Mouse (Mus musculus) hindbrain, postnatal 0 days (tissue): ENCODE data around the gene Cabp4. TPM values are rescaled to one million over a fixed set of nuclear protein-coding genes. Genes with fewer than 3 reads are reported as not detected.

Source experiments
- ATAC-seq: fragments of 200-750 bp; cut with Nextera tagmentation; 2 replicates; pipeline ENCODE4 v1.8.0; 2017; ENCODE audit warnings: mild to moderate bottlenecking, moderate TSS enrichment, moderate library complexity
- DNase-seq: peaks from one replicate; pipeline ENCODE4 v3.0.0-alpha.2; 2015; ENCODE audit warnings: low spot score
- H3K27ac ChIP-seq: fragments of 300-500 bp; sonication (generic); 2 replicates; pipeline ENCODE4 v1.5.1; 2014; ENCODE audit warnings: mild to moderate bottlenecking
- H3K27me3 ChIP-seq: fragments of 300-500 bp; sonication (generic); 2 replicates; pipeline ENCODE4 v1.6.1; 2014; ENCODE audit warnings: low read length, mixed read lengths; ENCODE audit not compliant: insufficient read depth
- H3K36me3 ChIP-seq: fragments of 300-500 bp; sonication (generic); 2 replicates; pipeline ENCODE4 v1.6.1; 2014; ENCODE audit warnings: low read length, mixed read lengths; ENCODE audit not compliant: insufficient read depth
- H3K4me1 ChIP-seq: fragments of 300-500 bp; sonication (generic); 2 replicates; pipeline ENCODE4 v1.6.1; 2014; ENCODE audit warnings: antibody characterized with exemption, low read length, mixed read lengths; ENCODE audit not compliant: insufficient read depth
- H3K4me2 ChIP-seq: fragments of 300-500 bp; sonication (generic); 2 replicates; pipeline ENCODE4 v1.6.1; 2014; ENCODE audit warnings: low read depth, mild to moderate bottlenecking, low read length, moderate library complexity, mixed read lengths
- H3K4me3 ChIP-seq: fragments of 300-500 bp; sonication (generic); 2 replicates; pipeline ENCODE4 v1.5.1; 2014; ENCODE audit warnings: low read length
- H3K9ac ChIP-seq: fragments of 300-500 bp; sonication (generic); replicated peaks from 2 replicates; pipeline ENCODE4 v1.6.1; 2014; ENCODE audit warnings: mild to moderate bottlenecking, low read length, moderate library complexity, mixed read lengths
- H3K9me3 ChIP-seq: fragments of 300-500 bp; sonication (generic); 2 replicates; pipeline ENCODE4 v1.6.1; 2016; ENCODE audit warnings: low read length, mixed read lengths
- CTCF ChIP-seq: IDR thresholded peaks from 2 replicates; pipeline ENCODE4 v1.5.1; 2016; ENCODE audit warnings: antibody characterized with exemption, control low read depth, low read depth
- WGBS: fragments of 180-500 bp; shearing (Covaris S2); extraction: QIAGEN DNeasy Blood & Tissue Kit; methylation state at CpG from one replicate; pipeline ENCODE4 v1.1.7; 2014; 5-methylcytosine and 5-hydroxymethylcytosine counted together
- polyA plus RNA-seq: library from polyadenylated mRNA; unstranded; fragments of >200 nt; fragmentation: Nextera tagmentation; extraction: Ambion mirVana; gene quantifications from 2 replicates; pipeline ENCODE4 v1.2.1, GENCODE M21; 2015
- total RNA-seq: library from RNA; depleted of rRNA; stranded (reverse); fragments of >200 nt; gene quantifications from 2 replicates; pipeline ENCODE4 v1.2.3, GENCODE M21; 2014

The Cabp4 gene
- total and polyA plus RNA-seq, 2 experiments from 2014 or later, result 0.51 TPM; not detected in 1

DNA sequence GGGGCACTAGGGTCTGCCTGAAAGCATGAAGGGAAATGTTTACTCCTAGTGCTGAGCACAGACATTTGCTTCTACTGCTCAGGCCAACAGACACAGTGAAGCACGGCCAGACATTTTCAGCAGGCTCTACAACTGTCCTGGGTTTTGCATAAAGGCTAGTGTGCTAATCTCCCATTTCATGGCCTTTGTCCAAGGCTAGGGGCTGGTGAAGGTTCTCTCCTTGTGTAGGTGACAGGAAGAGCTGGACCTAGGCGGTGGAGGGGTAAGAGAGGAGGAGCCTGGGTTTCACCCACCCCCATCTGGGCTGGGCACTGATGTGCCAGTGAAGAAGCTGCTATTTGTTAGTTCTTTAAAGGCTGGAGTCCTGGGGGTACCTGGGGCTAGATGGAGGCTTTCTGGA lies 20.9 kb upstream of the Cabp4 start:
- no peaks in the 10 kb centered on the region for H3K27me3 ChIP-seq
- no peak overlapping the region for H3K27ac ChIP-seq
- 70% methylated on average over 2 of the region's 2 CpGs for WGBS
- ATAC-seq (no peak), DNase-seq (no peak)
- H3K4me3 ChIP-seq, result no peak overlapping the region
- H3K9ac ChIP-seq, result no peak overlapping the region
- TF ChIP-seq CTCF, result no peak
- no peak overlapping the region for H3K4me2 ChIP-seq
- H3K36me3 ChIP-seq, result peaks cover 9% of the 10 kb centered on the region; the same call in 1 of the 2 replicates
- H3K4me1 ChIP-seq, result peaks cover 8% of the 10 kb centered on the region
- no peaks in the 10 kb centered on the region for H3K9me3 ChIP-seq

- DNase-seq (no peak), ATAC-seq (no peak)
- Histone ChIP-seq H3K4me2 (no peak overlapping the region), H3K27ac (peak overlapping the region; percentile 85), H3K9me3 (no peaks in the 10 kb centered on the region), H3K9ac (no peak overlapping the region; the same call in 1 of the 2 replicates), H3K4me3 (no peak overlapping the region), H3K27me3 (no peaks in the 10 kb centered on the region), H3K36me3 (peaks cover 15% of the 10 kb centered on the region), H3K4me1 (peaks cover 7% of the 10 kb centered on the region; the same call in 1 of the 2 replicates)
- no peak for TF ChIP-seq CTCF
- WGBS, result 81% methylated on average over 3 of the region's 3 CpGs
Measured at GRCm38 (mm10) chr19:4164100-4164499, 20.3 kb upstream of the Cabp4 start.

GRCm38 (mm10) chr19:4163543-4163887 lies 19.7 kb upstream of the Cabp4 start:
- Histone ChIP-seq H3K9ac (peak overlapping the region; percentile 76), H3K9me3 (no peaks in the 10 kb centered on the region), H3K27ac (peak overlapping the region; percentile 85), H3K4me2 (peak overlapping the region; percentile 91), H3K27me3 (no peaks in the 10 kb centered on the region), H3K4me3 (peak overlapping the region; percentile 71), H3K36me3 (peaks cover 21% of the 10 kb centered on the region), H3K4me1 (peaks cover 7% of the 10 kb centered on the region; the same call in 1 of the 2 replicates)
- no peak for DNase-seq
- TF ChIP-seq CTCF, result no peak
- 30% methylated on average over 4 of the region's 4 CpGs for WGBS
- peak; percentile 43 for ATAC-seq

DNA sequence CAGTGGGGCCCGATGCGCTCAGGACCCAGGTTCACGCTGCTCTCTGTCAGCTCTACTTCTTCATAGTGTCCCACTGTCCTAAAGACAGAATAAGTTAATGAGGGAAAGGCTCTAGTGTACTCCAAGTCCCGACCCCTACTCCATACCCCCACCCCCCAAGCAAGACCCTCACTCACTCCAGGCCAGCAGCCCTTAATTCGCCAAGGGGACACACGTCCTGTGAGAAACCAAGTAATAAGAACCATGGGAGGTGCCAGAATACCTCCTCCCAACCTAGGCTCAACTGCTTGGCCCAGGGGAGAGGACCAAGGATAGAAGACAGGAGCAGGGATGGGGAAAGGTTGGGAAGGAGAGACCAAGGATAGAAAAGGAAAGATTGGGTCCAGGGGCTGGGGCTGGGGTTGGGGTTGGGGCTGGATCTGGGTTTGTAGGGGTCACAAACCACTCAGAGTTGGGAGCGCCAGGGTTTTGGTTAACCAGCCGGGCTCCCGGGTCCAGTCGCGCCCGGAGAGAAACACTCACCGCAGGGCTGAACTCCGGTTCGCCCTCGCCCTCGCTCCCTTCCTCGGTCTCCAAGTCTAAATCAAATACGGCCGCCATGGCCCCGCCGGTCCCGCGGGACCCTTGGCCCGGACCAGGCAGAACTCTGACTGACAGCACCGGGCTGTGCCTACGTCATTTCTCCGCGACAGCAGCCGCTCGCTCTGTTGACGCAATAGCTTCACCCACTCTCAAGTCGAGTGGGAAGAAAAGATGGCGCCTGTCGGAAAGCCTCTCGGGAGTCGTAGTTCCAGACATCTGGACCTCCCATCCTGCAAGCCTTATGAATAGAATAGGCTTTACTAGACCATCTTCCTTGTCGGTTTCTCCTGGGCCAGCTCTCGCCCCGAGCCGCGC lies 19.1 kb upstream of the Cabp4 start, which contains the start of gene Rps6kb2:
Rps6kb2 (minus strand) TSS at position 709 of the 897 bp plus-strand sequence.
- no peak for TF ChIP-seq CTCF
- Histone ChIP-seq H3K27me3 (no peaks in the 10 kb centered on the region), H3K4me1 (peaks cover 7% of the 10 kb centered on the region; the same call in 1 of the 2 replicates)

GRCm38 (mm10) chr19:4159049-4159448 lies 15.2 kb upstream of the Cabp4 start:
- Histone ChIP-seq H3K27me3 (no peaks in the 10 kb centered on the region), H3K4me3 (no peak overlapping the region), H3K27ac (no peak overlapping the region), H3K9ac (no peak overlapping the region), H3K4me2 (no peak overlapping the region), H3K36me3 (peaks cover 34% of the 10 kb centered on the region), H3K4me1 (peaks cover 7% of the 10 kb centered on the region; the same call in 1 of the 2 replicates), H3K9me3 (no peaks in the 10 kb centered on the region)
- TF ChIP-seq CTCF, result no peak
- ATAC-seq (no peak), DNase-seq (no peak)
- WGBS, result 97% methylated on average over 8 of the region's 8 CpGs

More for the DNA sequence above, 19.1 kb upstream of the Cabp4 start, which contains the start of gene Rps6kb2:
- WGBS, result 7% methylated on average over 41 of the region's 42 CpGs
- Histone ChIP-seq H3K27ac (peak within 1 kb of the TSS; percentile 85), H3K9ac (peak within 1 kb of the TSS; percentile 76), H3K9me3 (no peaks in the 10 kb centered on the region), H3K4me3 (peak within 1 kb of the TSS; percentile 71), H3K36me3 (peaks cover 27% of the 10 kb centered on the region), H3K4me2 (peak within 1 kb of the TSS; percentile 91)
- DNase-seq (peak; percentile 99), ATAC-seq (peak; percentile 94)

DNA sequence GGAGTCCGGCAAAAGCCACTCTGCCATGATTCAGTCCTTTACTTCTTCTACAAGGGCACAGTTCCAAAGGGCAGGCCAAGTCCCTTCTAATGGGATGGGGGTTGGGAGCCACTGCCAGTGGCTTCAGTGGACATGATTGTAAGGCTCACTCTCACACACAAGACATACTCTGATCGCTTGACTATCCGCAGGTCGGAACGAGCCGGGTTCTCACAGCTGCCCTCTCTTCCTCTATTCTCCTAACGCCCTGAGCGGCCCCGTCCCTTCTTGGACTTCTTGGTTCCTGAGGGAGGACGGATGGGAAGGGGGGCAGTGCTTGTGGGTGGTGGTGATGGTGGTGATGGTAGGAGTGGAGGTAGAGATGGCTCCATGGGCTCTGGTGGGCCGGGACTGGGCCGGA lies 12.9 kb upstream of the Cabp4 start:
- Histone ChIP-seq H3K27me3 (no peaks in the 10 kb centered on the region), H3K4me2 (no peak overlapping the region), H3K4me1 (no peaks in the 10 kb centered on the region), H3K4me3 (no peak overlapping the region), H3K27ac (no peak overlapping the region), H3K9me3 (no peaks in the 10 kb centered on the region), H3K36me3 (peaks cover 34% of the 10 kb centered on the region), H3K9ac (no peak overlapping the region)
- WGBS, result 88% methylated on average over 12 of the region's 12 CpGs
- DNase-seq (no peak), ATAC-seq (no peak)
- no peak for TF ChIP-seq CTCF
